Mouse (Mus musculus): ENCODE data around the gene Spesp1. TPM values are rescaled to one million over a fixed set of nuclear protein-coding genes. Genes with fewer than 3 reads are reported as not detected.

The Spesp1 gene
- polyA plus RNA-seq, 1 experiment from 2014 or later: not detected

Small RNA genes lying within 50 kb of the gene (microRNA-seq; reads per million reads assigned to microRNA genes)
- not detected for gene Gm25603

Other genes starting within 250 kb of the Spesp1 start
- 27.6 and 32.4 TPM in 2 replicates for gene Glce, start 159.6 kb downstream of the Spesp1 start, polyA plus RNA-seq (2015; fragmentation: Nextera tagmentation; extraction: Ambion mirVana)
- 214 and 225 TPM in 2 replicates for gene Anp32a, start 59.1 kb upstream of the Spesp1 start, polyA plus RNA-seq (2015; fragmentation: Nextera tagmentation; extraction: Ambion mirVana)

Measured in limb, embryonic 13.5 days (tissue).